Mouse (Mus musculus) adrenal gland, adult (tissue): Measurements from ENCODE around the gene Zfp811.
"Not testable (repeated sequence)": the region's sequence is repeated elsewhere in the genome, so short reads cannot be mapped to it uniquely, and the experiment has no call there.

ENCODE experiments used
- DNase-seq, 2 experiments: peaks; one replicate each; pipeline ENCODE4 v3.0.0; 2022 to 2023; ENCODE audit warnings: low spot score in 1 of 2; ENCODE audit not compliant: inconsistent age in 2 of 2

Zfp811 gene

DNA sequence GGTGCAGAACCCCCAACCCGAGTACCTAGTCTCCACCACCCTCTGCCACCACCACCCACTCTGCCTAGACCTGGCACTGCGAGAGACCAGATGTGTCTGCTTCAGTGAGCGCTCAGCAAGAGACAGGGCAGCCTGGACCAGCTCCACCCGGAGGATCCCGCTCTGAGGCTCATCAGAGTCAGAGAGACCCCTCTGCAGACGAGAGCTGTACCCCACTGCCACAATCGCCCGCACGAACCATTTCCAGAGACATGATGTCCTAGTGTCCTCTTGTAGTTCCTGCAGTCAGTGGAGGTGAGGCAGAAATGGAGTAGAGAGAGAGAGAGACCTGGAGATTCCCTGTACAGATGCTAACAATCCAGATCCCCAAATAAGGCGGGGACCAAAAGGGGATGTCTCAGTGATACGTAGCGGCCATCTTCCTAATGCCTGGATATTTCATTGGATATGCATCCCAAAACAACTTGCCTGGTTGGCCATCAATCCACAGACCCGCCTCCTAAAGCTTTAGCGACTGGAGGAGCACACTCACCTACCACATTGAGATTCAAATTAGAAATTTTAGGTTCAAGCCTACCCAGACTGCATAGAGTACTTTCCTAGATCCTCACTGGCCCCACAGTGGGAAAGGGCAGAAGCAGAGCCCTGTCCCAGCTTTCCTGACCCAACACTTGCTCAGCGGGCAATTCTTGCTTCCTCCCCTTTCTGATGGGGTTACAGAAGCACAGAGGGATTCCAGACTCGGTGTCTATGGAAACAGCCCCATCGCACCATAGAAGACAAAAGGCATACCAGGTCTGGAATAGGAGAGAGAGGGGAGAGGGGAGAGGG lies at the start of gene Zfp811:
Zfp811 (minus strand) TSS at position 388 of the 831 bp plus-strand sequence.
- peak; percentile 11 to 45 for DNase-seq

- not testable (repeated sequence) for DNase-seq
These were observed 47.0 kb upstream of the Zfp811 start for GRCm38 (mm10) chr17:32856713-32857112.

- DNase-seq, result no peak
These were observed 41.9 kb upstream of the Zfp811 start for GRCm38 (mm10) chr17:32851581-32851980.

DNA sequence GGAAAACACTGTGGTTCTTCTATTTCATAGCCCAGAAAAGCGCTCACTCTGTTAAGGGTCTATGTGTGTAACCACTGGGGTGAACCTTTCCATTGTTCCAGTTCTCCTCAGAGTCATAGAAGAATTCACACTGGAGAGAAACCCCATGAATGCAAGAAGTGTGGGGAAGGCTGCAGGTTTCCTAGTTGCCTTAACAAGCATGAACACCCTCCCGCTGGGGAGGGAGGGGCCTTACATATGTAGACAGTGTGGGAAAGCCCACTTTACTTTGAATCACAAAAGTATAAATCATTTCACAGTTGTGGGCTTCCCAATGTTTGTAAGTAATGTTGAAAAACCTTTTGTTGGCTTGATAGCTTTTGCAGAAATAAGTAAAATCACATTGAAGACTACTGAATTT lies 31.7 kb upstream of the Zfp811 start:
- DNase-seq, result no peak

DNA sequence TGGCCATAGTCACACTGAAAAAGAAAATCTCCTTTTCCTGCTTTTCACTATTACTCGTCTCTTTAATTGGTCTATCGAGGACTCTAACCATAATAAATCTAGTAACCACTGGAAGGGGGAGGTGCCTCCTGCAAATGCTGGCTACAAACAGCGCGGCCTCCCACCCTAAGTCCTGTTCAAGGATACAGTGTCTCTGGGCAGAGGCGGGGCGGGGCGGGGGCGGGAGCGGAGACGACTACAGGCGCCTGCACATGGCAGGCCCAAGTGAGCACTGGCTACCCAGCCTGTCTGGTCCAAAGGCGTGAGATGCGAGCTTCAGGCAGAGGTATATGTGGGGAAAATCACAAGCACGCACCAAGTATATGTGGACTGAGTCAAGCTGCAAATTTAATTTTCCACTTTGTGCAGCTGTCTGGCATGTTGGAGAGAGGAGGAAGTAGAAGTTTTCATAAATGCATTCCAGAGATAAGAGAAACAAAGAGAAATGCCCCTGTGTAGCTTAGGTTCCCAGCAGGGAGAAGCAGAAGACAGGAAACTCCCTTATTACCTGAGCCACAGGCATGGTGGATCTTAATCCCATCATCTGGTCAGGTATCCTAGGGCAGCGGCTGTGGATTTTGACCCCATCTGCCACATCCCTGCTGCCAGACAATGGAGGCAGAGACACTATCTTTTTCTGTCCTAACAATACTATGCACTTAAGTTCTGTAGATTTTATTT lies 29.5 kb upstream of the Zfp811 start:
- peak; percentile 36 to 63 for DNase-seq

DNA sequence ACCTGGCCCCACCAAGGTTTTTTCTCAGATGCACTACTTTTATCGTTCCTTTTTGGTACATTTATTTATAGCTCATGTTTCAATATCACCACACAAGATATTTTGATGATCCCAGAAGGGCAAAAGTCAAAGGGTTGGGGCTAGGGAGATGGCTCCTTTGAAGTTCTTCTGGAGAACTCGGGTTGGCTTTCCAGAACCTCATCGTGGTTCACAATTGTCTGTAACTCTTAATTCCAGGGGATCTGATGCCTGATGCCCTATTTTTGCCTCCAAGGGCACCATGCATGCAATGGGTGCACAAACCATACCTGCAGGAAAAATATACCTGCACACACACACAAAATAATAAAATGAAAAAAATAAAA lies 20.7 kb upstream of the Zfp811 start:
- no peak for DNase-seq

- peak; percentile 81 to 94 for DNase-seq
These were observed 20.0 kb upstream of the Zfp811 start, which contains the start of gene Zfp799 for GRCm38 (mm10) chr17:32829540-32830417. Zfp799 (minus strand) TSS chr17:32830261.

DNA sequence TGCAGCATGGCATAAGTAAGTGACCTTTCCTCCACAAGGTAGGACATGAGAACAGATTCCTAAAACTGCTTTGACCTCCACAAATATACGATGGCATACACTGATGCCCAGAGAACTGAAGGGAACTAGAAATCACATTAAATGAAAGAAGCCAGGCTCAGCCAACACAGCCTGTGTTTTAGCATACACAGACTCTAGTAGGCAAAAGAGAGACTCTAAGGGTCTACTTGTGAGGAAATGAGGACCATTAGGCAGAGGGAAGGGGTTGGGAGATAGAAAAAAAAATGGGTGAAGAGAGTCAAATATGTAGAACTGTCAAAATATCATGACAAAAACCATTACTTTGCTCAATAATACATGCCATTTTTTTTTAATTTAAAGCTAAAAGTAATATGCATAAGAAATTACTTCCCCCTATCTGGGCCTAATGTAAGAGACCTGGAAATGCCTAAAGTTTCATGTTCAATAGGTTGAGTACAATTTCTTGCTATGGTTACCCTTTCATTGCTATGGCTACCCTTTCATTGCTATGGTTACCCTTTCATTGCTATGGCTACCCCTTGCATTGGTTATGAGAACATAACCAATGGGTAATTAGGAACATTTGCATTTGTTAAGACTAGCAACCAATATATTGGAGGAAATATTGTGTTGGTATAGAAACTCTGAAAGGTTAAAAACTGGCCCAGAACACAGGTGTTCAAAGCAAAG lies 6.5 kb upstream of the Zfp811 start:
- DNase-seq, result no peak

DNA sequence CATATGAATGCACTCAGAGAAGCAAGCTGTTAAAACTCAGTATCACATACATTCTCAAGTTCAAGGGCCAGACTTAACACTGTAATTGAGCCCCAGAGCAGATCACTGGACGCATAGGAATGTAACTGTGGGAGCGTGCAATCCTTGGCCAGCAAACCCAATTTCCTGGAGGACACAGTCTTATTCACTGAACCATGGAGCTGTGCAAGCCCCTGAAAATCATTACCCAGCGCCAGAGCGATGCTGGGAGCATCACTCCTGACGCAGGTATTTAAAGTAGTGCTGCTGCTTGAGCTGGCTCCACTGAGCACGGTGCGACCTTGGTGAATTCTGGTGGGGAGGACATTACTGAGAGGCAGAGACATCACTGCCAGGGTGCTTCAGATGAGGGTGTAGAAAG lies 4.4 kb upstream of the Zfp811 start:
- DNase-seq, result no peak

- no peak for DNase-seq
These were observed 917 bp upstream of the Zfp811 start for GRCm38 (mm10) chr17:32810648-32811047.

DNA sequence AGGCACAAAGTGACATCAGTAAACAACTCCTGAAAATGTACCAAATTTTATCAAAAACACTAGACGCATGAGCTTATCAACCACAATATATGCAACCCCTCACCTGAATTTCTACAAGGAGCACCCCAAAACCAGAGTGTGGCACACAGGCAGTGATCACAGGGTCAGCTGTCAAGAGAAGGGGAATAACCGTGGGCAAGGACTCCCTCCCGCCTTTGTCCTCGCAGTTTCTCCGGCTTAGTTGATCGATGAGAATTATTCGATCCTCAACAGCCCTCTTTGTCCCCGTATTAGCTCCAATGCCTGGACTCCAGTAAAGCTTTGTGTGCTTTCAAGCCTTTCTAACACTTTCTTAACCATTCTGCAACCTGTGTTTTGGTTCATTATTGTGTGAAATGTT lies 810 bp downstream of the Zfp811 start:
- DNase-seq, result peak in 1 of 2 experiments; percentile 31

DNA sequence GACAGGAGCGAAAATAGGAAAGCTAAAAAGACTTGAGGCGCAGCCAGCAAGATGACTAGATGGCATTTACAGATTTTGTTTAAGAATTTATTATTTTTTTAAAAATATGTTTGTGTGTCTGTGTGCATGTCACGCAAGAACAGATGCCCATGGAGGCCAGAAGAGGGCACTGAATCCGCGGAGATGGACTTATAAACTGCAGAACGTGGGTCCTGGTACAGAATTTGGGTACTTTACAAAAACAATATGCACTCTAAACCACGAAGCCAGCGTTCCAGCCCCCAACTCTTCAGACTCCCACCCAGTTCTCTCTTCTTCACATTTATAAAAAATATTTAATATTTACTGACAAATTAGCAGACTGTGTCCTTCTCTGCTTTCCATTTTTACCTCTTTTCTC lies 20.5 kb downstream of the Zfp811 start:
- no peak for DNase-seq

- no peak for DNase-seq
These were observed 21.2 kb downstream of the Zfp811 start for GRCm38 (mm10) chr17:32788576-32788975.

DNA sequence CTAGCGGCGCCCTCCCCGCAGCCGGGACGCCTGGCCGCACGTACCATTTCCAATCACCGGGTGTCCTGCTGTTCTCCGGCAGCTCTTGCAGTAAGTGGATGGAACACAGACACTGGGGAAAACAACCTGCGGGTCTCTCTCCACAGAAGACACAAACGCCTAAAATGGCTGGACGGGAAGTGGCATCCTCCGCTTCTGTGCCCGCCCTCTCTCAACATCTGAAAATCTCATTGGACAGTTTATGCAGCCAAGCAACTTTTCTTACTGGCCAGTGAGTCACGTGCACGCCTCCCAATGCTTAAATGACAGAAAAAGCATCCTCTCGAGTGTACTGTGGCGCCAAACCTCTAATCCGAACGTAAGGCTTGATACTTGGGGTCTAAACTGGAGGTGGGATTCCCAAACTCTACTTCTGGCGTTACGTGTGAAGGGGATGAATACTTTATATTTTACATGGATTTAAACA lies 21.6 kb downstream of the Zfp811 start, which contains the start of gene Zfp871:
Zfp871 (minus strand) TSS at position 194 of the 466 bp plus-strand sequence.
- DNase-seq, result peak; percentile 89 to 97

DNA sequence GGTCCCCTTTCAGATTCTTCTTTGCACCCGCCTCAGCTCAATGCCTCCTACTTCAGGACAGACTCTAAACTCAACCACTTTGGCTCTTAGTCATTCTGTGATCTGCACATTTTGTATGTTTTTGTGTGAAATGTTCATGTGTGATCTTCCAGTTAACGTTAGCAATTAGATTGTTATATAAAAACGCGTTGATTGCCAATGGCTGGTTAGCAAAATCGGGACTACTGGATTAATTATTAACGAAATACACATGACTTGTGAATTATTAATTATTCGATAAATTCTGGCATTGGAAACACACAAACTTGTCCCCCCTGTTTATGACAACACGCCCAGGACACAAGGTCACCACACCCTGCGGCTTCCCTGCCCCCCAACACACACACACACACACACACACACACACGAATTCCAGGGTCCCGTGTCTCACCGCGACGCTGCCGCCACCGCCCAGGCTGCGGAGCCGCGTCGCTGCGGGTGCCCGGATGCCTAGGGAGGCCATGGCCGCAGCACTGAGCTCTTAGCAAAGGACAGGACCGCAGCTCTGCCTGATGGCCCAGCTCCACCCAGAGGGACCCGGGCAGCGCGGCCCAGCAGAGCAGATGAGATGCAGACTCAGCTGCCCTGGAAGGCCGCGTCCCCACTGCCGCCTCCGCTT lies 22.2 kb downstream of the Zfp811 start:
- DNase-seq, result no peak

- no peak for DNase-seq
These were observed 22.8 kb downstream of the Zfp811 start for GRCm38 (mm10) chr17:32786944-32787343.

DNA sequence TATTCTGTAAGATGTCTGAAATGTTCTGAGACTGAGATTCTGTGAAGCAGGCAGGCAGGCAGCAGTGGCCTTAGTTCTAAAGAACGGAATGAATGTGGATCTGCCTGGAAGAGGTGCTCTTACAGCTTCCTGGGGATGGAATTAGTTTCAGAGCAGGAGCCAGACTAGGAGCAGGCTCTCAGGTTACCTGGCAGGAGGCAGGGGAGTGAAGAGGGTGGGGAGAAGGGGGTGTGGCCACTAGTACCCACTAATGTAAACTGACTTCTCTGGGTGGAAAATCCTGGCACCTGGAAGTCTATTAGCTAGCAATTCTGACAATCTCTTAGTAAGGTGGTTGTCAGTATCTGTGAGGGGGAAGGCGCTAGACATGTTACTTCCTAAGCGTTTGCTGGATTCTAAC lies 24.1 kb downstream of the Zfp811 start:
- DNase-seq, result no peak

DNA sequence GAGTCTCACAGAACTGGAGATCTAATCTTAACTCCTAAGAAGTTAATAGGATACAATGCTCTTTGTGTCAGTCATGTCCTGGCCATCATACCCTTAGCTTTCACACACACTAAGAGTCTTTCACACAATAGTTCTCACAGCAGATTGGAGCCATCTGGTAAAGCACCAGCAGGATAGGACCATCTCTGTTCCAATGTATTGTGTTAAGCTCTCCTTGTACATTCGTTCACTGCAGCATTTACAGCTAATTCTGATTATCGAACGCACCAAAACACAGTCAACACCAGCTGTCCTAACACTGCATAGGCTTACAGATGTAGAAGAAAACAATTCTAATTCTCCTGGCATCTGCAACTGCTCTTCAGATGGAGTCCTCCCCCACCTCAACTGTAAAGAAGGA lies 32.2 kb downstream of the Zfp811 start:
- DNase-seq, result no peak

DNA sequence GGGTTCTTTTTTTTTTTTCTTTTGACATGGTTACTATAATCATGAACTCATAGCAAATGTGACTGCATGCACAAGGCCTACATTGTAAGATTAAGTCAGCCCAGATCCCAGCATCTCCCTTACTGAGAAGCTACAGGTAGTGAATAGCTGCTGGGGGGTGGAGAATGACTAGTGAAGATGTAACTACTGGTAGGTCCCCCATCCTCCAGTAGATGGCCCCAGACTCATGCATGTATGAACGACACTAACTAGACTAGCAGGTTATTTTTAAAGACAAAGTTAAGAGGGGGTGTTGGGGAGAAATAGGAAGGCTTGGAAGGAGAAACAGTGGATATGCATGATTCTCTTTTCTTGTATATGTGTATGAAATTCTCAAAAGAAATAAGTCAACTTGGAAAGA lies 38.5 kb downstream of the Zfp811 start:
- peak in 1 of 2 experiments; percentile 46 for DNase-seq

- no peak for DNase-seq
These were observed 43.3 kb downstream of the Zfp811 start for GRCm38 (mm10) chr17:32766422-32766821.
